Mouse (Mus musculus) frontal cortex, postnatal 25 days (tissue): ENCODE data around the gene Cadps2.

ENCODE experiments used
- DNase-seq, 2 experiments: peaks; one replicate each; pipeline ENCODE4 v3.0.0; 2022; ENCODE audit warnings: low spot score in 2 of 2

Gene Cadps2

DNA sequence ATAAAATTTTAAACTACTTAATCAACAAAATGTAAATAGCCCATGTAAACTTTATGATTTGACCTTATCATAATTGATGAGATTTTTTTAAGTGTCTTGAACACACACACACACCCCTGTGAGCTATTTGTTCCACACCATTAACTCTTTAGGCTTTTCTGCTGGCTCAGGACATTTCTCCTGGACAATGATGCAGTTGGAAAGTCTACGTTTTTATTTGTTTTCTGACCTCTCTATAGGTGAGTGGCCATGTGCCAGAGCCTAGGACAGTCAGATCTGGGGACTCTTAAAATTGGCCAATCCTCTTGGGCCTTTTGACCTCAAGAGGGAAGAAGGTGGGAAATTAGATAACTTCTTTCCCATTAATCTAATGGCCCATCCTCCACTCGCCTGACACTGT is 478.6 kb downstream of the Cadps2 start:
- DNase-seq = no peak

DNA sequence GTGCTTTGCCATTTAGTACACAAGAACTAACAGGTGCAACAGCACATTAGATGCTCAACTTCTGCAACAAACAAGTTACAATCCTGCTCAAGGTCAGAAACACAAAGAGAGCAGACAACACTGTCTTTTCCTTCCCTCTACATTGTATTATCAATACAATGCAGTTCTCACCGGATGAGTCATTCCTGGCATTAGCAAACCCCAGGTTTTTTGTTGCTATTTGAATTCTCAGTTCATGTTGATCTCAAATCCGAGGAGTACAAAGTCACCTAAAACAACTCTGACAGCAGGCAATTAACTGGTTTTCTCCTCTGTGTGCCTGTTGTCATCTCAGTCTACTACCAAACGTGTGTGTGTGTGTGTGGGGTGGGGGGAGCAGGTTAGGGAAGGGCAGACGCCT is 483.1 kb downstream of the Cadps2 start:
- DNase-seq = no peak

DNA sequence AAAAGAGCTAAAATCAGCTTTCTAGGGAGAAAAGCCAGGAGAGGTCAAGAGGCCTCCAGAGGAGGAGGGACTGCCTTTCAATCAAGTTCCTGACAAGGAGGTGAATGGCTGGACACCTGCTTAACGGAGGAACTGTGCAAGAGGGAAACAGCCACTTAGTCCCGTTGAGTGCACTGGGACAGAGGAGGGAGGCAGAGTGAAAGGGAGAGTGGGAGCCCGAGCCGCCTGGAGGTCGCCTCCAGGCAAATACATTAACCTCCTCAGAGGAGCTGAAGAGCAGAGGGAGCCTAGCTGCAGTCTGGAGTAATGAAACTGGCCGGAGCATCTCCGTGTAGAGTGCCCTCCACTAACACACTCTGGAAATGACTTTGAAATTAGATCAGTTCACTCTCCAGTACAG is 485.7 kb downstream of the Cadps2 start:
- DNase-seq = no peak

DNA sequence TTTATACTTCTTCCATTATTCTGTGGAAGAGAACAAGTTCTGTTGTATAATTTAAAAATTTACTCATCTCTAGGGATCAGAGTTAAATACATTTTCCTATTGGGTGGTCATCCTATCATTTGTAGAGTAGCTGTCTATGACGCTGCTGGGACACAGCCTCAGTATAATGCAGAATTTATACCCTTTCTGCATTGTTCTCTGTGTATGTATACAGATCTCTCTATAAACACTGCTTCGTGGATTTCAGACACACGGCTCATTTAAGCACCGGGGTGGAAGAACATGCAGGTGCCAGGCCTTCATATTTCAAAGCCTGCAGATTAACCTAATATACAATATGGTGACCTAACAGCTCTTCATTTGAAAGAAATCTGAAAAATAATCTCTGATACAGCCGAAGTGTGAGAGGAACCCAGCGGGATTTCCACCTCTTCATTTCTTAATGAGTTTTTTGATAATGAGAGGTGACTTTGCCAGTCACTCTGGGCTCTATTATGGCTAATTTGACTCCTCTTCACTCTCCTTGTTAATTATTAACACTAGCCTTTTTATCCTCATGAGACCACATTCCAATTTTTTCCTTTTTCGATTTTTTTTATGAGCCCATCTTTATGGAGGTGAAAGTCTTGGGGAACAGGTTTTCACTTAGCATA is 501.7 kb downstream of the Cadps2 start:
- DNase-seq = no peak

DNA sequence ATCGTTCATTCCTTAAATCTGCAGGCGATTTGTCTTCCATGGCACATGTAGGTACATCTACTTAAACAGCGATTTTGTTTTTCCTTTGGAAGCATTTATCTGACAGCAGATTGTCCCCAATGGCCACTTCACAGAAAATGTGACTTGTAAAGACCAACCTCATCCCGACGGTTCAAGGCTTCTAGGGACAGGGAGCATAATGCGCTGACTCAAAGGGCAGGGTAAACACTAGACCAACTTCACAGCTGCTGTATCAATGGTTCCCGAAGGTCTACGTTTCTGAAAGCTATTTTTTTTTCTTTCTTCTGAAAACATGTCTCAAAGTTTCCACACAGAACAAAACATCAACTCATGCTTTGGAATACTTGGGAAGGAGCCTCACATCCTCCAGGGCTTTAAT is 524.3 kb downstream of the Cadps2 start:
- no peak for DNase-seq

DNA sequence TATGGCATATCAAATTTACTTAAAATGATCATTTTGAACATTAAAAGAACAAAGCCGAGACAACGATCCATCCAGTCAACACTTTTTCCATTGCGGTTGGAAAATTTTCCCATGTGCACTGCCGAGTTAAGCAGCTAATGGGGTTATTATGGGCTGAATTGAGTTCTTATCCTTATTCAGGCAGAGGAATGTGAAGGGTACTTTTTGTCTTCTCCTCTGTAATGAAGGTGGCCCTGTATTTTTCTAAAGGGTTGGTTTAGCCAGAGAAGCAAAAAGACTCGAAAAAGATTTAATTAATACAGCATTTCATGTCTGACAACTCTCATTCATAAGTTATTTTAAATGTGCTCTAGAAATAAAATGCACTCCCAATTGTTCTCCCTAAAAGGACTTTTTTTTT is 524.9 kb downstream of the Cadps2 start:
- DNase-seq = no peak

DNA sequence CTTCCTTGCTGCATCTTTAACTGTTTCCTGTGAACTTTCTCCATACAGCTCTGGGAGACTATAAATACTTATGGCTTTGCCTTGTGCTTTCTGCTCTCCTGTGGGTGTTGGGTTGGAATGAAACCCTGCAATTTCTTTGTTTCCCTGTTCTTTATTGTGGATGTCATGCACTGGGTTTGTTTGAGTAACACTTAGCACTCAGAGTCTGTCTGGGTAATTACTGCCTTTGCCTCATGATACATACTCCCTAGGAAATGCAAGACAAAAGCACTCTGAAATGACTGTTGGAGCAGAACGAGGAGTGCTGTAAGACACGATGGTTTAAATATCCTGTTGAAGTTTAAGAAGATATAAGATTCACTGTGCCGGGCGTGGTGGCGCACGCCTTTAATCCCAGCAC is 533.2 kb downstream of the Cadps2 start:
- DNase-seq = no peak

DNA sequence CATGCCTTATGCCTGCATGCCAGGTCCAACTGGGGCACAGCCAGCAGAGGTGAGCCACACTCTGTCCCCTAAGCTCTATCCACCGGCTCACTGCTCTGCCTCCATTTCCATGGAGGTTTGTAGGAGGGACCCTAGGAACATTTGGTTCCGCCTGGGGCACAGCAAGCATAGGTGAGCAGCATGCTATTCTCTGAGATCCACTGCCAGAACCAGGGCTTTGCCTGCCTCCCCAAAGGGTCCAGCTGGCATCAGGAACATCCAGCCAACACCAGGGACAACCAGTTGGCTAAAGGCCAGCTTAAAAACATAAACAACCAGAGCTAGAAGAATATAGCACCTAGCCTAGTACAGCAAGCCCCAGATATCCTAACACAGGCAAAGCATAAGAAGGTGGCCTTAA is 540.6 kb downstream of the Cadps2 start:
- no peak for DNase-seq

DNA sequence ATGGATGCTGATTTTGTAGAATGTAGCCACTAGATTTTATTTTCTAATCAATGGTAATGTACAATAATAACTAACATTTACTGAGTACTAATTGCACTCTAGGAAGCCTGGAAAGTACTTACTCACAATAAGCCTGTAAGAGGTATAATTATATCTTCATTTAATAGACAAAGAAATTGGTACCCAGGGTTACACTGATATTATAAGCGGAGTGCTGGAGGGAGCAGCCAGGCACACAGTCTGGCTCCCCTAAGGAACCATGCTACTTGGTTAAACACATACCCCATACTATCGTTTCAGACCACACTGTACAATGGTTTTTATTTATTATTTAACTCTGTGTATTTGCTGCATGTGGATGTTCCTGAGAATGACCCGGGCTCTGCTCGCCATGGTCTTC is 544.5 kb downstream of the Cadps2 start:
- DNase-seq = no peak

DNA sequence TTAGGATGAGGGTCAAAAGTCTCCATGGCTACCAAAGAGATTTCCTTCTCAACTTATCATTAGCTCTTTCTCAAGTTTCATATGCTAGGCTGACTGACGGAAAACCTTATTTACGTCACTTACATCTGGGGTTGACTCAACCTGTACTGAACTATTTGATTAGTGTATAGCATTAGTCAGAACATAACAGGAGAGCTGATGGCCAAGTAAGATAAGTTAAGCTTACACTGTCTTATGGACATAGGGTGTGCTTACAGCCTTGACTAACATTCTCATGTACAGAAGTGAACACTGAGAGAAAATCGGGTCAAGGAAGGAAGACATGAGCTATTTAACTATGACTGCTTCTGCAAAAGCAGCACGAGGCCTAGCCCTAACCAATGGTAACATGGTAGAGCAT is 550.5 kb downstream of the Cadps2 start:
- DNase-seq = no peak

DNA sequence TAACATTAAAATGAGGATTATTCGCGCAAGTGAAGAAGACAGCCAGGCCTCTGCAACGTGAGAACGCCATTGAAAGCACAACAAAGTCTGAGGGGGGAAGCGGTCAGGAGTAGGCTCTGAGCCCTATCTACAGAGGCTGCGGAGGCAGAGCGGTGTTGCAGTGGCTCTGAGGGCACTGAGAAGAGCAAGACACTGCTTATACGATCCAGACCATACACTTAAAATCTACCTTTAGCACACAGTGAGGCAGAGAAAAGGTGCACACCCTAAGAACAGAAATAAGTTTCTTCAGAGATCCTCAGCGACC is 557.8 kb downstream of the Cadps2 start:
- no peak for DNase-seq

DNA sequence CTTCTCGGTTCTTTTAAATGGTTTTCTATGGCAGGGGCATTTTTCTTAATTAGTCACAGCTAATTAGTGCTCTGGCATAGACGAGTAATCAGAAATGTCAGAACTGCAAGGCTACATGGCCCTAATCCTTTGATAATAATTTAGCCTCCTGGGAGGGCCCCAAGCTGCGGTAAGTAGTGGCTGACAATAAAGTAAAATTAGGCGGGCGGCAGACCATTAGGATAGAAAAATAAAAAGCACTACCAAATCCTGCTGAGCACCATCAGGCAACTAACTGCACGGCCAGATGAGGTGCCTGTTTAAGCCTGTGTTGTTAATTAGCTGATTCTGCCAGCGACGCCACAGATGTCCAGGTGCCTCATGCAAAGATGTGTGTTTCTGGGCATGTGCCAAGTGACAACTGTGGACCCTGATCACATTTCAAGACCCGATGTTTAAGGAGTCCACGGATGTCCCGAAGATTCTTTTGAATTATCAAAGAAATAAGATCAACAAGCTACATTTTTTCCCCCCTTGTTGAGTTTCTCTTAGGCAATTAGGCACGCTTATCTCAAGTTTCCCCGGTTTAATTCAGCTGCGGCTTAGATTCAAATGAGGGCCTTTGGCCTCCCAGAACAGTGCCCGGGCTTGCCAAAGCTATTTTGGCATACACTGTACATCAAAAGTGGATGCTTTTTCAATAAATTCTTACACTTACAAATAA is 558.3 kb downstream of the Cadps2 start:
- no peak for DNase-seq

DNA sequence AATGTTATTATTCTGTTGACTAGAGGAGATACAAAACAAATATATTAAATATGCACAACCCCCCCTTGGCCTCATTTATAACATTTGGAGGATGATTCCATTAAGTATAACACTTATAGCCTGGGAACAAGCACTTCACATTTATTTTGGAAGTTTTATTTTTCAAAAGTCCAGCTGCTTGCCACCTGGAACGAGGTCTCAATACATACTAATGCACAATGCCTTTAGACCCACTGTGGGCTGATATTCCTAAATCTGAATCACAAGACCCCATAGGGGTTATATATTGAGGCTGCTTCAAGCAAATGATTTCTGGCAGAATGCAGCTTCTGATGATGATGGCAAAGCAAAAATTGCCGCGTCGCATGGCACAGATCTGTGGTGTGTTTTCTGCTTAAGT is 565.7 kb downstream of the Cadps2 start:
- DNase-seq = no peak

DNA sequence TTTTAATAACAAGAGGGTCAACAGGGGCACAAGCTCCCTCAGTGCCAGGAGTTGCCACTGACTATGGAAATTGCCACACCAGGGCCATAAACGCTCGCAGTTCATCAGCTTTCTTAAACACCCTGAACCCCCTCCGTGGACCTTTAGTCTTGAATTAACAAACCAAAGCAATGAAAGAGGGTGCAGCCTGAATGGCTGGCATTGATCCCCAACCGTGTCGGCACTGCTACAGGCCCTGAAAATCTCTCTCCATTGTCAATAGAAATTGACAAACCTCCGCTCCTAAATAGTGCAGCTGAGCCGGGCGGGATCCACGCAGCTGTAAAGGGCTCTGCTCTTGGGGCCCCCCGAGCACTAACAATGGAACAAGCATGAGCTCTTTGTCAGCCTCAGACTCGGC is 566.2 kb downstream of the Cadps2 start:
- no peak for DNase-seq

DNA sequence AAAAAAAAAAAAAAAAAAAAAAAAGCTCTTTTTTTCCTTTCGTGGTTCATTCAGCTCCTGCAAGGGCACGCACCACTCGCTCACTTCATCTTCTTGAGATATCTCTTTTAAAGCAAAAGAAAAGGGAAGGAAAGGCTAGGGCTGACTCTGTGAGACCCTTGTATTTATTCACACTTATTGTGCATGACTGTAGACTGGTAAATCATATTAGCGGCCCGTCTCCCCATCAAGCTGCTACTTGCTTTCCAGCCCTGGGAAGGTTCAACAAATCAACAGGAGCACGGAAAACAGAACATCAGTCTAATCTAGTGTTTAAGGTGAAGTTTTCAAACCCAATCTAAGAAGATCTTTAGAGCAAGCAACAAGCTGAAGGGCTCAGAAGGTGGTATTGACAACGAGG is 566.7 kb downstream of the Cadps2 start:
- DNase-seq = no peak

DNA sequence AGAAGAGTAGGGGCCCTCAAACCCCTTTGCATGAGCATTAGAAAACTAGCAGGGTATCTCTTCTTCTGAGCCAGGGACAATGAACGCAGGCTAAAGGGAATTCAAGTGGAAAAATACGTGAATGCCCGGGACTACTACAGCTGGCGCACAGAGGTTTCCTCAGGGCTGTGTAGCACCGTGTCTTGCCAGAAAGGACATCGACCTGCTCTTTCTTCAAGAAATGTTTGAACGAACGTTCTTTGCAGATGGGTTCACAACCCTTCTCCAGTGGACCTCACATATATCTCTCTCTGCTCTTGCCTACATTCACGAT is 578.5 kb downstream of the Cadps2 start:
- DNase-seq = no peak

DNA sequence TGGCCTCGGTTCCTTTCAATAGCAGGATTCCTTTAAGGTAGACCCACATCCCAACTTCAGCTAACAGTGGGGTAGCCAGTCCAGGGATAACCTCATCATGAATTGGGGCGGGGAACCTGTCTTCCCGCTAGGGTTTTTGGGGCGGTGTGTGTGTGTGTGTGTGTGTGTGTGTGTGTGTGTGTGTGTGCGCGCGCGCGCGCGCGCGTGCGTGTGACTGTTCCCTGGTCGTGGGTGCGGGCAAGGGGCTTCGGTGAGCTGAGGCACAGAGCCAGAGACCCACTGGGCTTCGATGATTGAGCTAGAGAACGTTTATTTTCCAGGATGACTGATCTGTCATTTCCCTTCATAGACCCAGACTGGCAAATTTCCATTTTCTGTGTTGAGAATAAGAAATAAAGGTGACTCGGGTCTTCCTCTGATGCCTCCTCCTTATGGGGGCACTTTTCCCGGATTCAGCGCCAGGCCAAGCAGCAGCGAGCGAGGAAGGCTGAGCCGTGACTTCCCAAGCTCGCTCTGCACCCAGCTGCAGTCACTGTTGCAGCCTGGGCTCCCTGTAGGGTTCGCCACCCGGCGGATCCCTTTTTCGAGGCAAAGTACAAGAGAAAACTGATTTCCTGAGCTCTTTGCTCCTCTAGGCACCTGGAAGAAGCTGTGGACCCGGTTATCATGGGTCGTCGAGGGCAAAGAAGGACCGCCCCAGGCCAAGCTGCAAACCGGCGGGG is 579.0 kb downstream of the Cadps2 start:
- no peak for DNase-seq

DNA sequence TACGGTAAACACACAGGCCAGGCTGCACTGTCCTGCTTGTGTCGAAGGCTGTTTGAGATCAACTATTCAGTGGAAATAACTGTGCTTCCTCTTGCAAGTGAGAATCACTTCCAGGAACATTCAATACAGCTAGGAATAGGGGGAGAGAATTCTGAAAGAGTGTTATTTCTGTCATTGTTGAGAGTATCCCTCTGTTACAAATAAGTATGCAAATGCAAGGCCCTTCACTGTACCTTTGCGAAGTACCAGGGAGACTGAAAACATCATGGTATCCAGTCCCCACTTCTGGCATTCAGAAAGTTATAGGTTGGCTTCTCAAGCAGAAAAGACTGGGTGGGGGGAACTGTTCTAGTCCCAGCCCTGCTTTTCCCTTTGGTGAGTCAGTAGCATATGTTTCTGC is 581.2 kb downstream of the Cadps2 start:
- no peak for DNase-seq

DNA sequence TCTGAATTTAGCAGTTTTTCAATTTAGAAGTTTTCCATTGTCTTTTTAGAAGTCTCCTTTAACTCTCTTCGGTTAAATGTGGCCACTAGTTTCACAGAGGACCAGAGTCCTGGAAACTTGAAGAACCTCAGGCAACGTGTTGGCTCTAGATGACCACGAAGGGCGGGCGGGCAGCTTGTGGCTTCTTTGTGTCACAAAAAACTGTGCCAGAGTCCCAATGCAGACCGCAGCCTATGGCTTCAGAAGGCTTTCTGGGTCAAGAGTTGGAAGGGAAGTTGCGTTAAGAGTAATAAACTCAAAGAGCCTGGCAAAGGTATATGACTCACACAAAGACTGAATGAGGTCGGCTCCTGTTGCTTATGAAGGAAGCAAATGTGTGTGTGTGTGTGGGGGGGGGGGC is 584.1 kb downstream of the Cadps2 start:
- no peak for DNase-seq

DNA sequence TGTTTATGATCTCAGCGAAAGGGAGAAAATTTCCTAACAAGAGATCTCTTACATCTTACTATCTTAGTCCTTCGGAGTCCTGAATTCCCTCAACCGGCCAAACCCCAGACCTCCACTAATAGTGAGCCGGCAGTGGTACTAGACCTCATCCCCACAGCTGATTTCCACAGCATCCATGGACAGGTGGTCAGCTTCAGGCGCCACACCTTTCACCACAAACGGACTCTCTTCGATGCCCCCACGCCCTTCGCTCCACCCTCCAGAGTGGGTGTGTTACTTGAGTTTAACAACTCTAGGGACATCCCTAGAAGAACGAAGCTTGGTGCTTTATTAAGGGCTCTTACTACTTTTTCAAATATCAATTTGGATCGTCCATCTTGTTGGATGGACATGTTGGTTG is 584.6 kb downstream of the Cadps2 start:
- no peak for DNase-seq

DNA sequence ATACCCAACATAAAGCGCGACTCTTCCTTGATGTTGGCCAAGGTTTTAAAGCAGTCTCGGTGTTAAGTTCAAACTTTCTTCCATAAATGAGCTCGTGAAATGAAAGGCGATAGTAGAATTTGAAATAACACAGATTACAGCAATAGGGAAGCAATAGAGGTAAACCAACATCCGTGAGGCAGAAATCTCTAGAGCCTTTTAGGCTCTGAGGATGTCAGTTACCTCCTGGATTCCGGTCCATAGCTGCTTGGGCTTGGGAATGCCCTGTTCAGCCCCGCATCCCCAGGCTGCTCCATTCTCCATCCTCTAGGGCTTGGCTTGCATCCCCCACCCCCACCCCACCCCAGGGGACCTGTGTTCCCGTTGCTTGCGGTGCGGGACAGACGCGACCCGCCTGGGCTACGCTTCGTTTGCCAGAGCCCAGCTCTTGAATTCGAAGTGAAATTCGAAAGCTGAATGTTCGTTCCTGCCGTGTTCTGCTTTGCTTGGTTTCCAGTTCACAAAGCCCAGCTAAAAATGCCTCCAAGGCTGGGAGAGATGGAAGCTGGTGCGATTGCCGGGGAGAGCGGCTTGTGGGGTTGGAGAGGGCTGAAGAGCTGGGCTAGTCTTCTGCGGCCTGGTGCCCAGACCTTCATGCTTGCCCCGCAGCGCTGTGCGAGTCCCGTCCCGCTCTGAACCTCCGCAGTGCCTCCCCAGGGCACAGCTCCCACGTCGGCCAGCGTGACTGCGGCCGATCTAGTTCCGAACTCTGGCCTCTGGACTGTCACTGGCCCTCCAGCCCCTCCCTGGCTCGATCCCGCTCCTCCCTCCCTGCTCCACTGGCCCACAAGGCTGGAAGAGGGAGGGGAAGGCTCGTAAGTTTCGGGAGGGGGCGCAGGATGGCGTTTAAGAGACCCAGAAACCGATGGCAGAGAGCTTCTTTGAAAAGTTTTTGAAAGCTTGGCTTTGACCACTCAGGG is 585.6 kb downstream of the Cadps2 start:
- no peak for DNase-seq
